8 mouse cellular contexts compared by ENCODE assay signal in the genomic region with DNA sequence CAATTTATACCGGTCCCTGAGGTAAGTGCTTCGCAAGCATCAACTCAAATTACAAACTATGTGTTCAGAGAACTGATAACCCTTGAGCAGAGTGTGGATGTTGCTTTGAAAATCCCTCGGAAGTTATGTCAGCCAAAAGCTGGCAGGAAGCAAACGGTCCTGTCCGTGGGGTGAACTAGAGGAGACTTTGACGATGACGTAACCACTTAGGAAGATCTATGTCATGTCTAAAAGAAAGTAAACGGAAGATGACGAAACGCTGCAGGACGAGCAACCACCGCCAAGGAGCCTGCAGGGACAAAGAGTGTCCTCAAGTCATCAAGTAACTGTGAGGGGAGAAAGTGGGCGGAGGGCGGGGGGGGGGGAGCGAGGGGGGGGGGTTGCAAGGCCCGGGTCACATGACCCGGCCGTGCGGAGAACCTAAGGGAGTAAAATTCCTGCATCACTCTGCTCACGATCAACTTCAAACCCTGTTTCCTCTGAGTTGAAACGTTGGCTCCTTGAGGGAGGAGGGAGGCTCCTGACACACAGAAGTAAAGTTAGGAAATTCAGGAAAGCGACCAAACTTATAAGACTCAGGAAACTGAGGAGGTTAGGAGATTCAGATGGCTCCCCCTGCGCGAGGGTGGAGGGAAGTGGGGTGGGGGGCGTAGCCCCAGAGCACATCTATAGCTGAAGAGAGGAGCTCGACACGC. TPM values are rescaled to one million over a fixed set of nuclear protein-coding genes. Genes with fewer than 3 reads are reported as not detected.
DNase-seq lines count a peak whose midpoint lies in the region; TF ChIP-seq lines count a peak whose summit lies in the region.

No protein-coding gene starts in this region.

- peak overlapping the region; percentile 49 for H3K4me3 ChIP-seq in cerebellum, adult 2 months (replicated peaks; ENCODE audit: insufficient read depth, low read depth, low read length)
- peak overlapping the region; percentile 64 for H3K4me3 ChIP-seq in bone marrow, adult 2 months (replicated peaks; ENCODE audit: control insufficient read depth, low read depth, low read length)
- peak overlapping the region; percentile 45 for H3K4me3 ChIP-seq in kidney, adult 2 months (ENCODE audit: insufficient read depth, low read depth, low read length)

- no peaks in the 10 kb centered on the region for H3K36me3 ChIP-seq in kidney, adult 2 months (ENCODE audit: control insufficient read depth, insufficient read depth, low read length)

- TF ChIP-seq CTCF in cerebellum, adult 2 months (IDR thresholded peaks at IDR 0.05; ENCODE audit: borderline replicate concordance, insufficient read depth, low read depth, low read length): no peak
- TF ChIP-seq CTCF in bone marrow, adult 2 months (IDR thresholded peaks at IDR 0.05; ENCODE audit: control insufficient read depth, insufficient read depth, low read length): no peak
- TF ChIP-seq CTCF in kidney, adult 2 months (conservative IDR thresholded peaks at IDR 0.05; ENCODE audit: insufficient read depth, insufficient read length, low read depth, low read length): no peak

- H3K4me1 ChIP-seq in cerebellum, adult 2 months (ENCODE audit: control insufficient read depth, insufficient read depth, low read length): no peaks in the 10 kb centered on the region
- peaks cover 6% of the 10 kb centered on the region; the same call in 1 of the 2 replicates for H3K4me1 ChIP-seq in bone marrow, adult 2 months (ENCODE audit: control insufficient read depth, insufficient read depth, low read length)
- H3K4me1 ChIP-seq in kidney, adult 2 months (ENCODE audit: control insufficient read depth, insufficient read depth, low read length): no peaks in the 10 kb centered on the region

- TF ChIP-seq POLR2A in cerebellum, adult 2 months (IDR thresholded peaks at IDR 0.05; ENCODE audit: borderline replicate concordance, insufficient read depth, low read length): no peak
- TF ChIP-seq POLR2A in bone marrow, adult 2 months (IDR thresholded peaks at IDR 0.05; ENCODE audit: borderline replicate concordance, control insufficient read depth, low read depth, low read length): no peak
- TF ChIP-seq POLR2A in kidney, adult 2 months (IDR thresholded peaks at IDR 0.05; ENCODE audit: low read depth, low read length): no peak

- DNase-seq in cerebellum, adult 2 months: no peak
- DNase-seq in cerebellum, adult 11 months: no peak
- DNase-seq in heart, adult 8-10 months (ENCODE audit: low spot score): peak; percentile 38
- peak; percentile 42 for DNase-seq in kidney, adult 2 months
- peak; percentile 14 for DNase-seq in lung, postnatal 14 days
- peak; percentile 39 for DNase-seq in skeletal muscle tissue, adult 2 months (ENCODE audit: low read depth, low spot score)
- no peak for DNase-seq in layer of hippocampus, adult 9-10 months (ENCODE audit: low spot score)

- WGBS in cerebellum, adult 2 months: 3% methylated on average over 25 of the region's 27 CpGs
- 1% methylated on average over 27 of the region's 27 CpGs for WGBS in bone marrow, adult 2 months
- WGBS in kidney, adult 2 months: 4% methylated on average over 26 of the region's 27 CpGs

- no peak overlapping the region for H3K27ac ChIP-seq in cerebellum, adult 2 months (ENCODE audit: insufficient read depth, low read length)
- no peak overlapping the region for H3K27ac ChIP-seq in bone marrow, adult 2 months (ENCODE audit: control insufficient read depth, insufficient read depth, low read depth, low read length, poor library complexity)
- no peak overlapping the region for H3K27ac ChIP-seq in kidney, adult 2 months (ENCODE audit: insufficient read depth, low read depth, low read length)

- no peaks in the 10 kb centered on the region for H3K27me3 ChIP-seq in cerebellum, adult 2 months (ENCODE audit: control insufficient read depth, insufficient read depth, low read length)
- no peaks in the 10 kb centered on the region for H3K27me3 ChIP-seq in kidney, adult 2 months (replicated peaks; ENCODE audit: control insufficient read depth, insufficient read depth, low read length)

RNA-seq across cellular contexts. Expression of a gene that starts 13.5 kb away (rescaled TPM):
- 64.0 and 68.4 TPM in 2 replicates for polyA plus RNA-seq in cerebellum, adult 2 months (2012; rRNA removed)
- polyA plus RNA-seq in bone marrow, adult 2 months (2011; ENCODE audit: insufficient read depth, insufficient read length, low replicate concordance, missing spikeins): 48.0 and 64.9 TPM in 2 replicates
- 10 to 100 TPM; 27.3 to 31.2 (median 30.1) TPM for total RNA-seq in heart, adult 8-10 months (2022)
- 26.9 and 30.1 TPM in 2 replicates for polyA plus RNA-seq in kidney, adult 2 months (2012; rRNA removed)

Comparison
In these comparisons a context has a peak if more than half of its experiments do, and no peak if none do; other contexts are left out.
1. DNase-seq: peak in heart, adult 8-10 months (single experiment), kidney, adult 2 months (single experiment), lung, postnatal 14 days (single experiment) and skeletal muscle tissue, adult 2 months (single experiment); none in cerebellum, adult 2 months (0 of 2), cerebellum, adult 11 months (single experiment) and layer of hippocampus, adult 9-10 months (single experiment).
2. Peak in every context shown above with its lines, with median percentiles within 50 percentile points of each other: H3K4me3 ChIP-seq.